Mouse (Mus musculus) cerebellum, adult 2 months (tissue): ENCODE data around the gene Pdzd8.

Experiments
- CTCF ChIP-seq: fragments of 200-500 bp; IDR thresholded peaks from 2 replicates; pipeline ENCODE4 v1.5.1; 2011; ENCODE audit warnings: low read depth, mild to moderate bottlenecking, control low read depth, low read length, moderate library complexity, borderline replicate concordance; ENCODE audit not compliant: insufficient read depth
- POLR2A ChIP-seq: fragments of 200-500 bp; IDR thresholded peaks from 2 replicates; pipeline ENCODE4 v1.6.1; 2011; ENCODE audit warnings: low read length, control low read depth, borderline replicate concordance; ENCODE audit not compliant: insufficient read depth

- TF ChIP-seq POLR2A (no peak), CTCF (no peak)
Observed at GRCm38 (mm10) chr19:59349329-59349960, 3.9 kb upstream of the Pdzd8 start.
